Mouse (Mus musculus) C2C12 (cell line): ENCODE results near the gene Ccdc12.

Experiments used
- CTCF ChIP-seq: IDR thresholded peaks from one replicate; pipeline ENCODE4 v1.5.1; 2011; ENCODE audit not compliant: control insufficient read depth, insufficient read depth, insufficient read length
- MYOG ChIP-seq: IDR thresholded peaks from one replicate; pipeline ENCODE4 v1.6.1; 2011; ENCODE audit not compliant: control insufficient read depth, insufficient read length; ENCODE audit errors: extremely low read depth

- no peak for TF ChIP-seq MYOG
- no peak for TF ChIP-seq CTCF
Measured at GRCm38 (mm10) chr9:110642812-110643524, 13.3 kb upstream of the Ccdc12 start.
